Mouse (Mus musculus) c-Kit-negative CD71-positive TER-119-positive erythroid progenitor cells, embryonic 14.5 days (primary cell): ENCODE measurements around the gene Baz2b.
"Not testable (repeated sequence)": the region's sequence is repeated elsewhere in the genome, so short reads cannot be mapped to it uniquely, and the experiment has no call there.

Experiments used
- DNase-seq: peaks from one replicate; pipeline ENCODE4 v3.0.0-alpha.2; 2013; ENCODE audit warnings: low read depth, low spot score

Gene Baz2b

GRCm38 (mm10) chr2:60200667-60201066 lies 9.0 kb downstream of the Baz2b start:
- no peak for DNase-seq

GRCm38 (mm10) chr2:60200051-60200562 lies 9.5 kb downstream of the Baz2b start:
- no peak for DNase-seq

- no peak for DNase-seq
These were observed 12.8 kb downstream of the Baz2b start for GRCm38 (mm10) chr2:60196841-60197240.

- no peak for DNase-seq
These were observed 27.9 kb downstream of the Baz2b start for GRCm38 (mm10) chr2:60181696-60182095.

GRCm38 (mm10) chr2:60177490-60177889 lies 32.1 kb downstream of the Baz2b start:
- no peak for DNase-seq

- no peak for DNase-seq
These were observed 33.6 kb downstream of the Baz2b start for GRCm38 (mm10) chr2:60176087-60176486.

- DNase-seq, result no peak
These were observed 34.6 kb downstream of the Baz2b start for GRCm38 (mm10) chr2:60175078-60175477.

- no peak for DNase-seq
These were observed 36.0 kb downstream of the Baz2b start for GRCm38 (mm10) chr2:60173595-60173994.

- peak; percentile 8 for DNase-seq
These were observed 36.4 kb downstream of the Baz2b start for GRCm38 (mm10) chr2:60173190-60173589.

GRCm38 (mm10) chr2:60172531-60172914 lies 37.1 kb downstream of the Baz2b start:
- no peak for DNase-seq

- peak; percentile 1 for DNase-seq
These were observed 37.7 kb downstream of the Baz2b start for GRCm38 (mm10) chr2:60171786-60172530.

GRCm38 (mm10) chr2:60166878-60167277 lies 42.8 kb downstream of the Baz2b start:
- DNase-seq, result no peak

- DNase-seq, result no peak
These were observed 44.0 kb downstream of the Baz2b start for GRCm38 (mm10) chr2:60165679-60166078.

- DNase-seq, result no peak
These were observed 45.9 kb downstream of the Baz2b start for GRCm38 (mm10) chr2:60163744-60164143.

GRCm38 (mm10) chr2:60152481-60152880 lies 57.2 kb downstream of the Baz2b start:
- DNase-seq, result no peak

GRCm38 (mm10) chr2:60148651-60149050 lies 61.0 kb downstream of the Baz2b start:
- no peak for DNase-seq

GRCm38 (mm10) chr2:60147428-60147827 lies 62.2 kb downstream of the Baz2b start:
- no peak for DNase-seq

GRCm38 (mm10) chr2:60145742-60146141 lies 63.9 kb downstream of the Baz2b start:
- DNase-seq, result no peak

- no peak for DNase-seq
These were observed 66.3 kb downstream of the Baz2b start for GRCm38 (mm10) chr2:60143383-60143782.

- DNase-seq, result no peak
These were observed 67.4 kb downstream of the Baz2b start for GRCm38 (mm10) chr2:60142281-60142680.

GRCm38 (mm10) chr2:60138751-60139162 lies 70.9 kb downstream of the Baz2b start:
- DNase-seq, result no peak

- no peak for DNase-seq
These were observed 73.8 kb downstream of the Baz2b start for GRCm38 (mm10) chr2:60135796-60136195.

GRCm38 (mm10) chr2:60134958-60135357 lies 74.7 kb downstream of the Baz2b start:
- not testable (repeated sequence) for DNase-seq
